Mouse (Mus musculus): Measurements from ENCODE around the gene Mybpc3. TPM values are rescaled to one million over a fixed set of nuclear protein-coding genes. Genes with fewer than 3 reads are reported as not detected.
A peak's percentile ranks its signal among the peaks of the same experiment; 100 is the strongest.
"Not testable (repeated sequence)": the region's sequence is repeated elsewhere in the genome, so short reads cannot be mapped to it uniquely, and the experiment has no call there.

Mybpc3 gene
- polyA plus RNA-seq, 1 experiment from 2014 or later, result 0.32 TPM

DNA sequence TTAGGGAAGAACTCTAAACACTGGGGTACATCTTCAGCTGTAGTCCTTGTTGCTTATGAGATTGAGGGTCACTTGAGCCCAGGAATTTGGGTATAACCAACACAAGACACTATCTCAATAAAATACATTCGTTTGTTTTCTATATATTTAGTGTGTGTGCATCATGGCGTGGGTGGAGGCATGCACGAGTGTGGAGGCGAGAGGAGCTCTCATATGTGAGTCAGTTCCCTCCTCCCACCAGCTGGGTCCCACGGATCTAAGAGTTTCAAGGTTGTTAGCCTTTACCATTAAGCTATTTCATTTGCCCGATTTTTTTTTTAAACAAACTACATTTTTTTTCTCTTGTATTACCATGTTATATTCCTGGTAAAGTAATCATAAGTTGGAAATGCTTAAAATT is 27.1 kb upstream of the Mybpc3 start:
- no peaks in the 10 kb centered on the region for H3K4me1 ChIP-seq
- H3K4me3 ChIP-seq, result no peak overlapping the region
- no peak for ATAC-seq (ENCODE audit: low FRiP score, low read depth)
- H3K9ac ChIP-seq (replicated peaks), result no peak overlapping the region
- H3K4me2 ChIP-seq (replicated peaks), result no peak overlapping the region
- H3K27ac ChIP-seq (replicated peaks), result no peak overlapping the region
- 0 out of 2 replicates have a peak, but pooled peaks cover 5% of the 10 kb centered on the region for H3K27me3 ChIP-seq
- no peaks in the 10 kb centered on the region for H3K36me3 ChIP-seq
- 78% methylated on average over 6 of the region's 6 CpGs for WGBS
- H3K9me3 ChIP-seq, result no peaks in the 10 kb centered on the region

- Histone ChIP-seq H3K4me3 (no peak overlapping the region), H3K9ac (replicated peaks) (no peak overlapping the region)
- 72% methylated on average over 14 of the region's 14 CpGs for WGBS
Measured at GRCm38 (mm10) chr2:91096524-91096923, 21.4 kb upstream of the Mybpc3 start.

DNA sequence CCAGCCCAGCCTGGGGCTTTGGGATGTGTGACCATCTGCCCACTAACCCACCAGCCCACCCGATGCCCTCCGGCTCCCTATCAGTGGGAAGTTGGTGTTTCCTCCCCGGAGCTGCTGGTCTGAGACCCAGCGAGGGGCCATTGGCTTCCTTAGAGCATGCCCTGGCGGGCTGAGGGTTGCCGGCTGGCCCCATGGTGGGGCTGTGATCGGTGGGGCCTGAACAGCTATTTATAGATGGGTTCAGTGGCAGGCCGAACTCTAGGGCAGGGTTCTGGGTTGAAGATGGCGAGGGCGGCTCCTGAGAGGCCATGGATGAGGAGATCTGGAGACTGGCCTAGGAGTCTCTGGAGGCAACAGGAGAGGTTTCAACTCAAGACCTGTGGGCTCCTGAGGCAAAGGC is 20.9 kb upstream of the Mybpc3 start:
- Histone ChIP-seq H3K36me3 (no peaks in the 10 kb centered on the region), H3K4me1 (no peaks in the 10 kb centered on the region), H3K27me3 (peaks cover 3% of the 10 kb centered on the region; the same call in 1 of the 2 replicates), H3K27ac (replicated peaks) (no peak overlapping the region), H3K9ac (replicated peaks) (no peak overlapping the region), H3K4me3 (no peak overlapping the region), H3K4me2 (replicated peaks) (no peak overlapping the region), H3K9me3 (no peaks in the 10 kb centered on the region)
- WGBS, result 85% methylated on average over 10 of the region's 10 CpGs
- no peak for ATAC-seq (ENCODE audit: low FRiP score, low read depth)

More at GRCm38 (mm10) chr2:91096524-91096923, 21.4 kb upstream of the Mybpc3 start:
- no peak overlapping the region for H3K4me2 ChIP-seq (replicated peaks)
- H3K27me3 ChIP-seq, result peaks cover 3% of the 10 kb centered on the region; the same call in 1 of the 2 replicates
- no peak for ATAC-seq (ENCODE audit: low FRiP score, low read depth)
- H3K27ac ChIP-seq (replicated peaks), result no peak overlapping the region
- no peaks in the 10 kb centered on the region for H3K4me1 ChIP-seq
- H3K36me3 ChIP-seq, result no peaks in the 10 kb centered on the region
- H3K9me3 ChIP-seq, result no peaks in the 10 kb centered on the region

GRCm38 (mm10) chr2:91098156-91098555 is 19.8 kb upstream of the Mybpc3 start:
- Histone ChIP-seq H3K9ac (replicated peaks) (no peak overlapping the region), H3K27ac (replicated peaks) (no peak overlapping the region), H3K9me3 (no peaks in the 10 kb centered on the region), H3K4me2 (replicated peaks) (no peak overlapping the region), H3K4me1 (no peaks in the 10 kb centered on the region), H3K27me3 (peaks cover 6% of the 10 kb centered on the region), H3K36me3 (no peaks in the 10 kb centered on the region), H3K4me3 (no peak overlapping the region)
- WGBS, result 86% methylated on average over 2 of the region's 2 CpGs
- ATAC-seq (ENCODE audit: low FRiP score, low read depth), result no peak

DNA sequence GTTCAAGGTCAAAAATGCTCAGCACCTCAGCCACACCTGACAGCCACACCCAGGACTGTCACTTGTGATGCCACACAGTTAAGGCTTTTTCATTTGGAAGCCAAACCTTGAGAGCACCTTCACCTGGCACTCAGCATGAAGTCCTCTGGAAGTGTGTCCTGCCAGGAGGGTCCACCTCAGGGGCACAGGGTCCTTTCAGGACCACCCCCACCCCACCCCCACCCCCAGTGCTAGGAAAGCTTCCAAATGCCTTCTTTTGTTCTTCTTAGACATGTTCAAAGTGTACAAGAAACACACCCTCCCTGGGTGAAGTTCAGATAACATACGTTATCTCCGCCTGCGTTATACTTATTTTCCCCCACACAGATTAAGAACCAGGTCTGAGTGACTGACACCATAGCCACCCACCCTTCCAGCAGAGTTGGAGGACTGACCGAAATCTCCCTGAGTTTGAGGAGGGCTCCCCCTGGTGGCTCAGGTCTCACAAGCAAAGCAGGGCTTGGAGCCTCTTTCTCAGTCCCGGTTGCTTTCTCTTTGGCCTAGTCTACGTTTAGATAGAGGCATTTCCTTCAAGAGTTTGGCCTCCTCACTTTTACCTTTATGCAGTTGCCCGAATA is 16.7 kb upstream of the Mybpc3 start:
- ATAC-seq (ENCODE audit: low FRiP score, low read depth), result peak; percentile 81
- H3K4me2 ChIP-seq (replicated peaks), result no peak overlapping the region
- H3K4me1 ChIP-seq, result no peaks in the 10 kb centered on the region
- H3K4me3 ChIP-seq, result no peak overlapping the region
- 11% methylated on average over 7 of the region's 7 CpGs for WGBS
- H3K9ac ChIP-seq (replicated peaks), result no peak overlapping the region
- H3K27me3 ChIP-seq, result peaks cover 6% of the 10 kb centered on the region
- H3K27ac ChIP-seq (replicated peaks), result no peak overlapping the region
- H3K9me3 ChIP-seq, result no peaks in the 10 kb centered on the region
- H3K36me3 ChIP-seq, result no peaks in the 10 kb centered on the region

GRCm38 (mm10) chr2:91108156-91108555 is 9.8 kb upstream of the Mybpc3 start:
- no peak overlapping the region for H3K4me2 ChIP-seq (replicated peaks)
- 92% methylated on average over 3 of the region's 3 CpGs for WGBS
- no peak for ATAC-seq (ENCODE audit: low FRiP score, low read depth)

GRCm38 (mm10) chr2:91109241-91109640 is 8.7 kb upstream of the Mybpc3 start:
- H3K27me3 ChIP-seq, result no peaks in the 10 kb centered on the region
- H3K4me3 ChIP-seq, result no peak overlapping the region
- no peak overlapping the region for H3K27ac ChIP-seq (replicated peaks)
- WGBS, result 79% methylated on average over 5 of the region's 5 CpGs
- no peaks in the 10 kb centered on the region for H3K36me3 ChIP-seq
- no peaks in the 10 kb centered on the region for H3K9me3 ChIP-seq
- H3K4me2 ChIP-seq (replicated peaks), result no peak overlapping the region
- no peak for ATAC-seq (ENCODE audit: low FRiP score, low read depth)
- no peak overlapping the region for H3K9ac ChIP-seq (replicated peaks)
- no peaks in the 10 kb centered on the region for H3K4me1 ChIP-seq

More at GRCm38 (mm10) chr2:91108156-91108555, 9.8 kb upstream of the Mybpc3 start:
- Histone ChIP-seq H3K36me3 (no peaks in the 10 kb centered on the region), H3K27ac (replicated peaks) (no peak overlapping the region), H3K9me3 (no peaks in the 10 kb centered on the region), H3K4me1 (no peaks in the 10 kb centered on the region), H3K9ac (replicated peaks) (no peak overlapping the region), H3K4me3 (no peak overlapping the region), H3K27me3 (no peaks in the 10 kb centered on the region)

DNA sequence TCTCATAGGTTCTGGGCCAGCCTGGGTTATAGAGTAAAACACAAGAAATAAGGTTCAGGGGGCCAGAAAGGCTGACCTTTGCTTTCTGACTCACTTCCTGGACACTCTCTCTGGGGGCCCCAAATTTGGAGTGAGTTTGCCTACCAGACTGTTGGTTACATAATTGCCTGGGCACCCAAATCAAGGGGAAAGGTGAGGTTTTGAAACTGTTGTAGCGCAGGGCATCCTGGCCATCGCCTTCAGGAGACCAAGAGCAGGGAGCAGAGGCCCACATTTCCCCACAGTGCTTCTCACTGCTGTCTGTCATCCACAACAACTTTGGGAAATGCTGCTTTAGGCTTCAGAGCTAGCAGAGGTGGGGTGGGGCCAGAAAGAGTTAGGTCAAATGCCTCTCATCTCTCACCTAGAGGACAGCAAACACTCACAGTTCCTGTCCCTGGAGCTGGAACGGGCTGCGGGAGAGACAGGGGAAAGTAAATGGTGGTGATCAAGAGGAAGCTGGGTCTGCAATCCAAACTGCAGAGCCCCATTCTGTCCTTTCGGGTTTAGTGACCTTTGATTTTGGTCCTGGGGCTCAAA is 8.0 kb upstream of the Mybpc3 start:
- H3K27ac ChIP-seq (replicated peaks), result no peak overlapping the region
- WGBS, result 90% methylated on average over 5 of the region's 5 CpGs
- no peaks in the 10 kb centered on the region for H3K36me3 ChIP-seq
- H3K27me3 ChIP-seq, result no peaks in the 10 kb centered on the region
- no peak overlapping the region for H3K9ac ChIP-seq (replicated peaks)
- ATAC-seq (ENCODE audit: low FRiP score, low read depth), result no peak
- H3K4me3 ChIP-seq, result no peak overlapping the region
- H3K4me1 ChIP-seq, result peaks cover under 1% of the 10 kb centered on the region; the same call in 1 of the 2 replicates
- no peak overlapping the region for H3K4me2 ChIP-seq (replicated peaks)
- H3K9me3 ChIP-seq, result no peaks in the 10 kb centered on the region

GRCm38 (mm10) chr2:91110429-91110828 is 7.5 kb upstream of the Mybpc3 start:
- 76% methylated on average over 6 of the region's 6 CpGs for WGBS
- no peak overlapping the region for H3K27ac ChIP-seq (replicated peaks)
- peaks cover 3% of the 10 kb centered on the region; the same call in 1 of the 2 replicates for H3K27me3 ChIP-seq
- H3K4me3 ChIP-seq, result no peak overlapping the region
- peaks cover 6% of the 10 kb centered on the region for H3K4me1 ChIP-seq
- H3K4me2 ChIP-seq (replicated peaks), result no peak overlapping the region
- H3K9me3 ChIP-seq, result no peaks in the 10 kb centered on the region
- H3K9ac ChIP-seq (replicated peaks), result no peak overlapping the region
- no peaks in the 10 kb centered on the region for H3K36me3 ChIP-seq
- no peak for ATAC-seq (ENCODE audit: low FRiP score, low read depth)

GRCm38 (mm10) chr2:91111832-91112231 is 6.1 kb upstream of the Mybpc3 start:
- WGBS, result 98% methylated on average over 3 of the region's 3 CpGs
- not testable (repeated sequence) for H3K36me3 ChIP-seq; H3K9ac ChIP-seq (replicated peaks); H3K27ac ChIP-seq (replicated peaks); H3K9me3 ChIP-seq; ATAC-seq (ENCODE audit: low FRiP score, low read depth); H3K4me3 ChIP-seq; H3K4me2 ChIP-seq (replicated peaks); H3K4me1 ChIP-seq
- H3K27me3 ChIP-seq, result peaks cover 14% of the 10 kb centered on the region

- peaks cover 8% of the 10 kb centered on the region for H3K4me1 ChIP-seq
- H3K4me2 ChIP-seq (replicated peaks), result no peak overlapping the region
- no peak for ATAC-seq (ENCODE audit: low FRiP score, low read depth)
- no peak overlapping the region for H3K4me3 ChIP-seq
- WGBS, result 65% methylated on average over 4 of the region's 4 CpGs
- no peak overlapping the region for H3K27ac ChIP-seq (replicated peaks)
- no peak overlapping the region for H3K9ac ChIP-seq (replicated peaks)
- H3K9me3 ChIP-seq, result no peaks in the 10 kb centered on the region
- H3K27me3 ChIP-seq, result peaks cover 19% of the 10 kb centered on the region
- no peaks in the 10 kb centered on the region for H3K36me3 ChIP-seq
Measured at GRCm38 (mm10) chr2:91112491-91112890, 5.5 kb upstream of the Mybpc3 start.

GRCm38 (mm10) chr2:91113334-91113733 is 4.6 kb upstream of the Mybpc3 start:
- Histone ChIP-seq H3K9ac (replicated peaks) (no peak overlapping the region), H3K36me3 (no peaks in the 10 kb centered on the region), H3K27ac (replicated peaks) (no peak overlapping the region), H3K4me1 (peaks cover 8% of the 10 kb centered on the region), H3K27me3 (peaks cover 23% of the 10 kb centered on the region), H3K4me2 (replicated peaks) (no peak overlapping the region), H3K4me3 (no peak overlapping the region), H3K9me3 (no peaks in the 10 kb centered on the region)
- no peak for ATAC-seq (ENCODE audit: low FRiP score, low read depth)
- WGBS, result 82% methylated on average over 10 of the region's 10 CpGs
